Mouse (Mus musculus): ENCODE data around the gene Srgap1. TPM values are rescaled to one million over a fixed set of nuclear protein-coding genes. Genes with fewer than 3 reads are reported as not detected.
A peak's percentile ranks its signal among the peaks of the same experiment; 100 is the strongest.

The Srgap1 gene
- polyA plus RNA-seq, 1 experiment from 2014 or later: 12.7 TPM

DNA sequence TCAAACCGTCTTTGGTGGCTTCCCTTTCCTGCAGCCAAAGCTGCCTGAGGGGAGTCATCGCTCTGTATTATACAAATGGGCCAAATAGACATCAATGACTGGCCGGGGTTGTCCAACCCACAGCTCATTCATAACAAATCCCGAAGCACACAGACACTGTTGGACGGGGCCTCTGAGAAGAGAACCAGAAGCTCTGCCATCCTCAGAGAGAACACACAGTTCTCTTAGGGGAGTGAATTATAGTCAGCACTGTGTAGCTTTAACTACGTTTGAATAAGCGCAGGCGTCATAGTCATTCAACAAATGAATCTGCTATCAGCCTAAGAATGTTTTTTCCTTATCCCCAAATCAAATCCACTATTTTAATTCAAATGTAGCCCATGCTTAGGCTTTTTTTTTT is 88.4 kb downstream of the Srgap1 start:
- Histone ChIP-seq H3K27me3 (ENCODE audit: insufficient read depth, low read length) (no peaks in the 10 kb centered on the region), H3K4me3 (ENCODE audit: low read depth, low read length) (no peak overlapping the region), H3K4me1 (ENCODE audit: insufficient read depth) (peaks cover 5% of the 10 kb centered on the region), H3K27ac (ENCODE audit: low read depth) (no peak overlapping the region), H3K4me2 (no peak overlapping the region), H3K9me3 (ENCODE audit: low read depth, low read length) (no peaks in the 10 kb centered on the region), H3K36me3 (ENCODE audit: insufficient read depth) (no peaks in the 10 kb centered on the region), H3K9ac (no peak overlapping the region)
- 69% methylated on average over 8 of the region's 8 CpGs for WGBS
- no peak for ATAC-seq (ENCODE audit: insufficient read depth)
- TF ChIP-seq CTCF (IDR thresholded peaks at IDR 0.05; ENCODE audit: low read depth): no peak
- no peak for DNase-seq

DNA sequence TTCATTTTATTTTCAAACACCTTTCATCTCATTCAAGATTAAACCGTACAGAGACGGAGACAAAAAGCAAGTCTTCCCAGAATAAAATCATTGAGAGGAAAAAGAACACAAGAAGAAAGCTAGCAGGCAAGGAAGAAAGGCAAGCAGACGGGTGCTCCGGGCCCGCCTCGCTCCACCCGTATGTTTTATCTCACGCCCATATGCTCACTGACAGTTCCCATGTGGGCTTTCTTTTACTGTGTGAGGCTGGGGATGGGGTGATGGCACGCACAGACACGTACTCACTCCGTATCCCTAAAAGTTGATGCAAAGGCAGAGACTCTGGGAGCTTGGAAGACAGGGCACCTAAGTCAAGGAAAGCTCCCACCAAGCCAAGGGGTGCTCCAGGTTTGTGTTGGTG is 90.6 kb downstream of the Srgap1 start:
- Histone ChIP-seq H3K27me3 (ENCODE audit: insufficient read depth, low read length) (no peaks in the 10 kb centered on the region), H3K9me3 (ENCODE audit: low read depth, low read length) (no peaks in the 10 kb centered on the region), H3K4me1 (ENCODE audit: insufficient read depth) (peaks cover 5% of the 10 kb centered on the region), H3K36me3 (ENCODE audit: insufficient read depth) (no peaks in the 10 kb centered on the region), H3K27ac (ENCODE audit: low read depth) (no peak overlapping the region), H3K4me3 (ENCODE audit: low read depth, low read length) (no peak overlapping the region), H3K9ac (no peak overlapping the region), H3K4me2 (no peak overlapping the region)
- no peak for TF ChIP-seq CTCF (IDR thresholded peaks at IDR 0.05; ENCODE audit: low read depth)
- ATAC-seq (ENCODE audit: insufficient read depth) (0 out of 2 replicates have a peak, but pooled peaks have one; percentile 28), DNase-seq (peak; percentile 20)
- WGBS: 47% methylated on average over 11 of the region's 11 CpGs

DNA sequence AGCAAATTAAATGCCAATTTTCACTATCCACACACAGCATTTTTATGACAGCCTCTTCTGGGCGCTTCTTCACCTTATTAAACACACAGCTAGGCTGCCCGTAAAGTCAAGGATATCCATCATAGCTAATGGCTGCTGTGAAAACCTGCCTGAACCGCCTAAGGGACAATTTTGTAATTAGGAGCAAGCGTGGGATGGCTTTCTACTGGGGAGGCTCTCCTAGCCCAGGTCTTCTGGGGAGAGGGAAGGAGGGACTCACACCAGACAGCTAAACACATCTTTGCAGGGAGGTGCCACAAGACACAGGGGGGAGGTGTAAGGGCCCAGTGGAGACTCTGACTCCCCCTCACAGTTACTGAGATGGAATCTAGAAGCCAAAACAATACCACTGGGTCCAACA is 91.4 kb downstream of the Srgap1 start:
- Histone ChIP-seq H3K27me3 (ENCODE audit: insufficient read depth, low read length) (no peaks in the 10 kb centered on the region), H3K4me1 (ENCODE audit: insufficient read depth) (no peaks in the 10 kb centered on the region), H3K27ac (ENCODE audit: low read depth) (no peak overlapping the region), H3K9me3 (ENCODE audit: low read depth, low read length) (no peaks in the 10 kb centered on the region), H3K4me3 (ENCODE audit: low read depth, low read length) (no peak overlapping the region), H3K4me2 (no peak overlapping the region), H3K9ac (no peak overlapping the region), H3K36me3 (ENCODE audit: insufficient read depth) (no peaks in the 10 kb centered on the region)
- DNase-seq: no peak
- 63% methylated on average over 4 of the region's 4 CpGs for WGBS
- ATAC-seq (ENCODE audit: insufficient read depth): no peak
- no peak for TF ChIP-seq CTCF (IDR thresholded peaks at IDR 0.05; ENCODE audit: low read depth)

DNA sequence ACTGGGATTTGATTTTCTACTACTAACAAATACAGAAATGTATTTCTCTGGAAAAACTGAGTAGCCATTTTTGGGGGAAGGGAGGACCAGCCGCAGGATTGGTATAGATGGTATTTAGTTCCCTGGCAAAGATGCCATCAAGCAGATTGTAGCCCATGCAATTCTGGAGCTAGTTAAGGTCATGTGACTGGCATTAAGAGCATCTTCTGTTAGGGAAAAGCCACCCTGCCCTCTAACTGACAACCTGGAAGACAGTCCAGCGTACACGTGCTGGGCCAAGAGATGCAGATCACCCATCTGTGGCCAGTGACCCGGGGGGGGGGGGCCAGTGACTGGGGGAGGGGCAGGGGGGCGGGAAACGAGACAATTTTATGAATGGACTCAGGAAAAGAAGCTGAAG is 92.2 kb downstream of the Srgap1 start:
- Histone ChIP-seq H3K4me3 (ENCODE audit: low read depth, low read length) (no peak overlapping the region), H3K27ac (ENCODE audit: low read depth) (no peak overlapping the region), H3K9me3 (ENCODE audit: low read depth, low read length) (no peaks in the 10 kb centered on the region), H3K4me1 (ENCODE audit: insufficient read depth) (no peaks in the 10 kb centered on the region), H3K9ac (no peak overlapping the region), H3K4me2 (no peak overlapping the region), H3K36me3 (ENCODE audit: insufficient read depth) (no peaks in the 10 kb centered on the region), H3K27me3 (ENCODE audit: insufficient read depth, low read length) (no peaks in the 10 kb centered on the region)
- 87% methylated on average over 6 of the region's 6 CpGs for WGBS
- DNase-seq (no peak), ATAC-seq (ENCODE audit: insufficient read depth) (no peak)
- TF ChIP-seq CTCF (IDR thresholded peaks at IDR 0.05; ENCODE audit: low read depth): no peak

DNA sequence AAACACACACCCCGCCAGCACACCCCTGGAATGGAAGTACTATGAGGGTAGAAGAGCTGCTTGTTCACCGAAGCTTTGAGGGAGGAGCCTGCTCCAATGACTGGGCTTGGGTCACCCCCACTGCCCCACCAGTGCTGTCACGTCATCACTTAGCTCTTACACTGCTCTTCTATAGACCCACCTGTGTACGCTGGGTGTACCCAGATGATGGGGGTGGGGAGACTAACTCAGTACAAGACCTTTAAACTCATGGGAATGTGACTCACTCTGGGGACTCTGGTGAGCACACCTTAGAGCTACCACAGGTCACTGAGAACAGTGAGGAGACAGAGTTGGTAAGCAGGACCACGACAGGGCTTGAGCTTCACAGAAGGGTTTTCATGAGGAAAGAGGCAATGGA is 94.1 kb downstream of the Srgap1 start:
- 86% methylated on average over 5 of the region's 5 CpGs for WGBS
- TF ChIP-seq CTCF (IDR thresholded peaks at IDR 0.05; ENCODE audit: low read depth): no peak
- no peaks in the 10 kb centered on the region for H3K36me3 ChIP-seq (ENCODE audit: insufficient read depth)

DNA sequence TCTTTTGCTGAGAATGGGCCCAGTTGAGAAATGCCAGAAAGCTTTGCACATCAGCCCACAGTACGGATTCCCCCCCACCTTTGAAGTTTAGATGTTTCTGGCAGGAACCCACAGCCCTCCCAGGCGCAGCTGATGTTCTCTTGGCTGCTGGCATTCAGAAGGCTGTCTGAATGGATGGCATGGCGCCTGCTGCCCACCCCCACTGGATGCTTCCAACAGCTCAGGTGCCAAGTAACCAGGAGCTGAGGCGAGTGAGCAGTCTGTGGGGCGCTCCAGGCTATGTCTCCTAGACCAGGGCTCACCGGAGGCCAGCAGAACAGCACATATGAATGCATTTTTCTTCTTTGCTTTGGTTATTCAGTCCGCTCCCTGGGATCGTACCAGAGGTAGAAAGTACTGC is 100.9 kb downstream of the Srgap1 start:
- TF ChIP-seq CTCF (IDR thresholded peaks at IDR 0.05; ENCODE audit: low read depth): no peak
- no peak overlapping the region for H3K27ac ChIP-seq (ENCODE audit: low read depth)
- H3K4me3 ChIP-seq (ENCODE audit: low read depth, low read length): no peak overlapping the region
- WGBS: 83% methylated on average over 8 of the region's 8 CpGs
- ATAC-seq (ENCODE audit: insufficient read depth) (no peak), DNase-seq (peak; percentile 24)
- H3K9me3 ChIP-seq (ENCODE audit: low read depth, low read length): no peaks in the 10 kb centered on the region
- H3K27me3 ChIP-seq (ENCODE audit: insufficient read depth, low read length): no peaks in the 10 kb centered on the region
- H3K4me2 ChIP-seq: no peak overlapping the region
- H3K36me3 ChIP-seq (ENCODE audit: insufficient read depth): no peaks in the 10 kb centered on the region
- no peak overlapping the region for H3K9ac ChIP-seq
- H3K4me1 ChIP-seq (ENCODE audit: insufficient read depth): no peaks in the 10 kb centered on the region

More for the DNA sequence above, 94.1 kb downstream of the Srgap1 start:
- ATAC-seq (ENCODE audit: insufficient read depth) (no peak), DNase-seq (no peak)
- Histone ChIP-seq H3K4me2 (no peak overlapping the region), H3K27ac (ENCODE audit: low read depth) (no peak overlapping the region), H3K4me1 (ENCODE audit: insufficient read depth) (no peaks in the 10 kb centered on the region), H3K27me3 (ENCODE audit: insufficient read depth, low read length) (no peaks in the 10 kb centered on the region), H3K9me3 (ENCODE audit: low read depth, low read length) (no peaks in the 10 kb centered on the region), H3K9ac (no peak overlapping the region), H3K4me3 (ENCODE audit: low read depth, low read length) (no peak overlapping the region)

DNA sequence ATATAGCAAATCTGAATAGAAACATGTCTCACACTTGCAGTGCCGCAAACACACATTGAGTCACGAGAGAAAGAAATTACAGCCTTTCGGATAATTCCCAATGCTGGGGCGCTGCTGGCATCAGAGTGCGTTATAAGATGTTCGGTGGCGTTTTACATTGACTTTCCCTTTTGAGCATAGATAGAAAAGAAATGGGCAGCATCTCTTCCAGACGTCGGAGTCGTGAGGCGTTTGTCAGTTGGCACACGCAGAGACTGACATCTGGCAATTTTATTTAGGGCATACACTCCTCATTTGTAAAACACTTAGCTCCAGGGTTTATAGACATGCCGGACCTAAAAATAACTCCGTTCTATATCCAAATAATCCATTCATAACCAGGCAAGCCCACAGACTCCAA is 115.2 kb downstream of the Srgap1 start:
- H3K4me3 ChIP-seq (ENCODE audit: low read depth, low read length): no peak overlapping the region

DNA sequence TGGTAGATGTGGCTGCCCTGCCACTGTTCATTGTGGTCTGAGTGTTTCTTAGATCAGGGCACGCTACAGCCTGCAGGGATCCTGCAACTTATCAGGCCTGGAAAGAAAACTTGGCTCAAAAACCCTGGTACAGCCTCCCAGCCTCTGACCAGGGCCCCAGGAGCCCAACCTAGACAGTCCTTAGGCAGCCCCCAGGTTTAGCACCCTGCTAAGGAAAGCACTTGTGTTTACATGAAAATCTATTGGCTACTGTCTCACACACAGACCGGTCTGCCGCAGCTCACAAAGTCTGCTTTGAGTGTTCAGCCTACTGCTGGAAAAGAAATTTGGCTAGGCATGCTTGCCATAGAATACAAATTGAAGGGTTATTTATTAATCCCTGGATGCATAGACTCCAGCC is 121.0 kb downstream of the Srgap1 start:
- Histone ChIP-seq H3K4me2 (no peak overlapping the region), H3K9ac (no peak overlapping the region), H3K4me1 (ENCODE audit: insufficient read depth) (no peaks in the 10 kb centered on the region), H3K27ac (ENCODE audit: low read depth) (no peak overlapping the region), H3K9me3 (ENCODE audit: low read depth, low read length) (no peaks in the 10 kb centered on the region), H3K27me3 (ENCODE audit: insufficient read depth, low read length) (no peaks in the 10 kb centered on the region), H3K36me3 (ENCODE audit: insufficient read depth) (0 out of 2 replicates have a peak, but pooled peaks cover 5% of the 10 kb centered on the region), H3K4me3 (ENCODE audit: low read depth, low read length) (no peak overlapping the region)
- no peak for TF ChIP-seq CTCF (IDR thresholded peaks at IDR 0.05; ENCODE audit: low read depth)
- ATAC-seq (ENCODE audit: insufficient read depth) (peak; percentile 44; the same call in 1 of the 2 replicates), DNase-seq (no peak)
- WGBS: 52% methylated on average over 3 of the region's 3 CpGs

More for the DNA sequence above, 115.2 kb downstream of the Srgap1 start:
- Histone ChIP-seq H3K36me3 (ENCODE audit: insufficient read depth) (no peaks in the 10 kb centered on the region), H3K27ac (ENCODE audit: low read depth) (no peak overlapping the region), H3K9ac (no peak overlapping the region), H3K4me1 (ENCODE audit: insufficient read depth) (peaks cover 6% of the 10 kb centered on the region; the same call in 1 of the 2 replicates), H3K4me2 (no peak overlapping the region), H3K9me3 (ENCODE audit: low read depth, low read length) (no peaks in the 10 kb centered on the region), H3K27me3 (ENCODE audit: insufficient read depth, low read length) (no peaks in the 10 kb centered on the region)
- TF ChIP-seq CTCF (IDR thresholded peaks at IDR 0.05; ENCODE audit: low read depth): no peak
- WGBS: 76% methylated on average over 14 of the region's 14 CpGs
- no peak for DNase-seq
- ATAC-seq (ENCODE audit: insufficient read depth): no peak

All from lung, embryonic 14.5 days (tissue).